Mouse (Mus musculus): Measurements from ENCODE around the gene Slco1a4. TPM values are rescaled to one million over a fixed set of nuclear protein-coding genes. Genes with fewer than 3 reads are reported as not detected.
"Not testable (repeated sequence)": the region's sequence is repeated elsewhere in the genome, so short reads cannot be mapped to it uniquely, and the experiment has no call there.

The Slco1a4 gene
- under 1 TPM in 1 of 2 experiments, not detected in 1; 0.10 TPM for total RNA-seq (2021)
- long read RNA-seq, experiment 1 = 0 reads
- long read RNA-seq, experiment 2, partial matches to known transcripts = 0 of 1 reads
- long read RNA-seq, experiment 2, other reads (novel, unspliced or antisense) = 1 of 1 reads

DNA sequence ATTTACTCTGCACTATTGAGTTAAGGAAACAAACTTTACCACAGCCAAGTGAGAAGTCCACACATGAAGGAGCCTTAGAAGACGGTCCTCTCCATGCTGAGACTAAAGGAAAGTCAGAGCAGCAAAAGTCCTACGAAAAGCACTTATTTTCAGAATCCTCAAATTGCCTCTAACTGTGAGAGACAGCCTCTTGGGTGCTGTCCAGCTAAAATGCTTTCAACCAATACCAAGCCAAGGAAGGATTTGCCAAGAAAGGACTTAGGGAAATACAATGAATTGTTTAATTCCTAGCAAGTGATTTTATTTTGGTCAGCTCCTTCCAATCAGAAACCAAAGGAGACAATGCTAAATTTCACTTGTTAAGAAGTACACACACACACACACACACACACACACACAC is at the start of gene Slco1a4:
Gene Slco1a4, minus strand, starts transcription at position 115 of the 400 bp plus-strand sequence.
- intact Hi-C loops (cut with DNase I) = no loop called here
- H3K27ac ChIP-seq = no peak within 1 kb of the TSS
- no peak within 1 kb of the TSS for H3K4me3 ChIP-seq
- no peak for DNase-seq
- no peak for TF ChIP-seq CTCF (IDR thresholded peaks at IDR 0.05)

DNA sequence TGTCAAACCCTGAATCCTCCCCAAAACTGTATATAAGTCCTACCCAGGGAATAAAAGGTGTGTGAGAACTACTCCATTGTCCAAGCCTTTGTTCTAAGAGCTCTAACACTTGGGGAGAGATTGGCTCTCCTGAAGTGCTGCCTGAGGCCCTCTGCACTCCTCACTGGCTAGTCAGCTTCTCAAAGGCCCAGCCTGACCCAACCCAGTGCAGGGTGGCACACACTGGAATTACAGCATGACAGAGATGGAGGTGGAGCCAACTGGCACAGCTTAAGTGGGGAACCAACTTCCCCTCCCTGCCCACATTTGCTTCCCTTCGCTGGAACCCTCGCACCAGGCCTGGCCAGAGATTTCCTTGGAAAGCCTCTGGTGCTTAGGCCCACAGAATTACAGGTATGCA is 42.2 kb upstream of the Slco1a4 start:
- TF ChIP-seq CTCF (IDR thresholded peaks at IDR 0.05) = no peak
- intact Hi-C loops (cut with DNase I) = no loop called here
- no peak for DNase-seq
- Histone ChIP-seq H3K27ac (no peak overlapping the region), H3K4me3 (no peak overlapping the region)

DNA sequence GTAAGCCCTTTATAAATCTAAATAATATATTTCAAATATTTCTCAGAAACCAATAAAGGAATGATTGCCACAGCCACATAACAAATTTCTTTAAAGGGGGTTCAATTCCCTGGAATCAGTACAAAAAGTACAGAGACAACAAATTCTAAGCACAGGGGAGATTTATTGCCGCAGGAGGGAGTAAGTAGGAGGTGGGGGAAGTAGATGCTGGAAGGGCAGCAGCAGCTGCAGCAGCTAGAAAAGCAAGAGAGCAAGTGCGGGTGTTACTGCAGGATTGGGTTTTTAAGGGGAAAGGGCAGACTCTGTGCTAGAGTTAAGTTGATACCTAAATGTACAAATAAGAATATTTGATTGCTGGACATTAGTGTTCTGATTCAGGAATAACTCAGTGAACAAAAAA is 33.7 kb upstream of the Slco1a4 start:
- Histone ChIP-seq H3K4me3 (no peak overlapping the region), H3K27ac (no peak overlapping the region)
- no peak for TF ChIP-seq CTCF (IDR thresholded peaks at IDR 0.05)
- DNase-seq = no peak
- intact Hi-C loops (cut with DNase I) = no loop called here

DNA sequence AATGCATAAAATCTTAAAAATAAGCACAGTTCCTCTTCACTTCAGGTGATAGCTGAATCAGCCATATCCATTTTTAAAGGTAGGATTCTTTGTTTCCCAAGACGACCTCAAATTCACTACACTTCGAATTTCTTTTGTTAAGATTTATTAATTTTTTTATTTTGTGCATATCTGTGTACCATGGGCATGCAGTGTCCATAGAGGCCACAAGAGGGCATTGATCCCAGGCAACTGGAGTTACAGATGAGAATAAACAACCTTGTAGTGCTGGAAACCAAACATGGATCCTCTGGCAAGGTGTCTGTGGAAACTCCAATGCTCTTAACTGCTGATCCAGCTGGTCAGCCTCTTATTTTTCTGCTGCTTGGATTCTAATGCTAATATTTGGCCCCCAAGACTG is 32.2 kb upstream of the Slco1a4 start:
- DNase-seq = no peak
- peak; percentile 17; the same call in 1 of the 2 replicates for TF ChIP-seq CTCF (IDR thresholded peaks at IDR 0.05)

DNA sequence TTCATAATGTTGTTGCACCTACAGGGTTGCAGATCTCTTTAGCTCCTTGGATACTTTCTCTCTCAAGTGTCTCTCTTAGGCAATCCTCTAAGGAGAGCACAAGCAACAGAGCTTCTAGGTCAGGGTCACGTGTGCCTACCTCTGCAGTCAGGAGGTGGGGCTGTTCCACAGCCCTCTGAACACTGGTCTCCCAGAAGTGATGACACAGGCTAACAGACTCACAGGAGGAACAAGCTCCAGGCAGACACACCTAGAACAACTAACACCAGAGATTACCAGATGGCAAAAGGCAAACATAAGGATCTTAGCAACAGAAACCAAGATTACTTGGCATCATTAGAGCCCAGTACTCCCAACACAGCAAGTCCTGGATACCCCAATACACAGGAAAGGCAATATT is 26.6 kb upstream of the Slco1a4 start:
- DNase-seq = no peak
- no peak for TF ChIP-seq CTCF (IDR thresholded peaks at IDR 0.05)

More for the DNA sequence above, 32.2 kb upstream of the Slco1a4 start:
- intact Hi-C loops (cut with DNase I) = no loop called here
- H3K27ac ChIP-seq = no peak overlapping the region
- no peak overlapping the region for H3K4me3 ChIP-seq

DNA sequence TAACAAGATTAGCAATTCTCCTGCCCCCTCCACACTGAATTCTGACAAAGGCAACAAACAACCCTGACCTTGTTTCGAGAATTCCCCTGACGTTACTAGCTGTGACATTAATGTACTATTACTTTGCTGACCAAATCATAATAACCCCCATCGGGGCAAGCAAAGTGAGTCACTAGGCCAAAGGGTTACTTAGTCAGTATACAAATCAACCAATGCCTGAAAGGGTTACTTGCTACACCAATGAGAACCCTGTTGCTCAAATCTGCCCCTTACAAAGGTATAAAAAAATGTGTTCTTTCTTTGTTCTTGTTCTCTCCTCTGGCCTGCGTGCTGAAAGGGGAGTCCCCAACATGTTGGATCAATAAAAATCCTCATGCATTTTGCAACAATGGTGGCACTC is 19.7 kb upstream of the Slco1a4 start:
- DNase-seq; H3K4me3 ChIP-seq; intact Hi-C loops (cut with DNase I); H3K27ac ChIP-seq: not testable (repeated sequence)

More for the DNA sequence above, 26.6 kb upstream of the Slco1a4 start:
- no peak overlapping the region for H3K4me3 ChIP-seq
- intact Hi-C loops (cut with DNase I) = no loop called here
- no peak overlapping the region for H3K27ac ChIP-seq

DNA sequence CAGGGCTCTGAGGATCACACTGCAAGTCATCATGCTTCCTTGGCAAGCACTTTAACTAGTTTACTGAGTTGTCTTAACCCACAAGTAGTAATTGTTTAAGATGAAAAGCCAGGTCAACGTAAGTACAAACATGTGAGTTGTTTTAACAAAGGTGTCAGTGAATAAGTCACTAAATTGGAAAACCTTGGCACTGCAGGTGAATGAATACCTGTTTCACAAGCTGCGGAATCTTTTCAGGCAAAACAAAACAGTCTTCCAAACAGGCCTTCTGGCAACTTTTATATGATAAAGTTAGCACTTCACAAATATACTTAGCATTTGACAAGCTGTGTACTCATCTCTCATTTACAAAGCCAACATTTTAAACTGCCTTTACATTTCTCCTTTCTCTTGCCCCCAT is 15.7 kb upstream of the Slco1a4 start:
- no peak for DNase-seq
- Histone ChIP-seq H3K4me3 (no peak overlapping the region), H3K27ac (no peak overlapping the region)
- intact Hi-C loops (cut with DNase I) = no loop called here
- no peak for TF ChIP-seq CTCF (IDR thresholded peaks at IDR 0.05)

DNA sequence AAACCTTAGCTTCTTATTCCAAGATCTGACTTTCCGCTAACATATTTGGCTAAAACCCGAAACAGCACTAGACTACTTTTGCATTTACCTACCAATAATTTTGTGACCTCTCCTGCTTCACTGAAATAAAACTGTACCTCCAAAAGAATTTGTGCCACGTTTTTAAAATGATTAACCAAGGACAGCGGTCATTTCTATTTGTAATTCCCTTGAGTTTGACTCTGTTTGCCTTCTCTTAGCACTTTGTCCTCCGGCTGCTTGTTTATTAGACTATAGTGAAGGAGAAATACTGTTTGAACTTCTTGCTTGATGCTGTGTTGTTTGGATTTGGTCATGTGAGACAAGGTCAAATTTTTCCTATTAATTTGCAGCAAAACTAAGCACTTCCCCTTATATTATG is 12.7 kb upstream of the Slco1a4 start:
- Histone ChIP-seq H3K4me3 (no peak overlapping the region), H3K27ac (no peak overlapping the region)
- no peak for DNase-seq
- intact Hi-C loops (cut with DNase I) = no loop called here
- no peak for TF ChIP-seq CTCF (IDR thresholded peaks at IDR 0.05)

DNA sequence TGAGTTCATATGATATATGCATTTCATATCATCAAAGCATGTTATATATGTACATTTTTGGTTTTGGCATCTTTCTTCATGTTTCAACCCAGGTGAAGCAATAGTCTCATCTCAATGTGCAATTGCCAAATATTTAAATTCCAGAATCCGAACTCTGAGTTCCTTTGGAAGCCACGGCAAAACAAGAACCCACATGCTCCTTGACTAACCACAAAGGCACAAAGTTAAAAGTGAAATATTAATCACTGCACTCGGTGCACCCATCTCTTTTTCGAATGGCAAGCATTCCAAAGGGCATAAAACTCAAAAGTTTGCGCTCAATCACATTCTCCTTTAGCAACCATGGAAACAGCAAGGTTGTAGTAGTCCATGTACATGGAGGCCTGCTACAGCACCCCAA is 10.0 kb upstream of the Slco1a4 start:
- no peak for TF ChIP-seq CTCF (IDR thresholded peaks at IDR 0.05)
- intact Hi-C loops (cut with DNase I) = no loop called here
- no peak overlapping the region for H3K27ac ChIP-seq
- H3K4me3 ChIP-seq = no peak overlapping the region
- no peak for DNase-seq

DNA sequence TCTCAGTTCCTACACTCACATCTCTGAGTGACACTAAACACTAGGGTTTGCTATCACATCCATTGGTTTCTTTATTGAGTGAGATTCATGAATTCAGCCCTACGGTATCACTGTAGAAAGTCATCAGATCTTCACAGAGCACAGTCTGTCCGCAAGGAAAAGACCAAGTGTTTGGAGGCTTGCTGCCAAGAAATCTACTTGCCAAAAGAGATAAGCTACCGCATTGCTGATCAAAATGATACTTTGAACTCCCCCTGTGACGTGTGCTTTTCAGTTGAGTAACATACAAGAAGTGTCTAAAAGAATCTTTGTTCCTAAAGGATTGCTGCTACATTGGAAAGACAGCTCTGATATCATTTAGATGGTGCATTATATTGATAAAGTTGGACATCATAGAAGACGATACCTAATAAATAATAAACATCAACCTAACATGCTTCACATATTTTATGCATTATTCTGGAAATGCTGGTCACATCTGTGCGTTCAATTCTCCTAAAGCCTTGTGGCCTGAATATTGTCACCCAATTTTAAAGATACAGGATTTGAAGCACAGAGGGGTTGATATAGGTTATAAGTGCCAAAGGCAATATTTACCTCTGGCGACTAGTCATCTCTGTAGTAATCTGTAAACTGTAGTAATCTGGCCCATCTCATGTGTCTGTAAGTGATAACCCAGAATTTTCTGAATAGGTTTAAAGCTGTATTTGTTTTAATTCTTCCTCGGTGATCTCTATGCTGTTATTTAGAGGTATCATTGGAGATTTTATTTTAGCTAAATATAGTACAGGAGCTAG is 1.9 kb upstream of the Slco1a4 start:
- intact Hi-C loops (cut with DNase I) = no loop called here
- no peak for TF ChIP-seq CTCF (IDR thresholded peaks at IDR 0.05)
- H3K27ac ChIP-seq = no peak overlapping the region
- no peak overlapping the region for H3K4me3 ChIP-seq
- no peak for DNase-seq

DNA sequence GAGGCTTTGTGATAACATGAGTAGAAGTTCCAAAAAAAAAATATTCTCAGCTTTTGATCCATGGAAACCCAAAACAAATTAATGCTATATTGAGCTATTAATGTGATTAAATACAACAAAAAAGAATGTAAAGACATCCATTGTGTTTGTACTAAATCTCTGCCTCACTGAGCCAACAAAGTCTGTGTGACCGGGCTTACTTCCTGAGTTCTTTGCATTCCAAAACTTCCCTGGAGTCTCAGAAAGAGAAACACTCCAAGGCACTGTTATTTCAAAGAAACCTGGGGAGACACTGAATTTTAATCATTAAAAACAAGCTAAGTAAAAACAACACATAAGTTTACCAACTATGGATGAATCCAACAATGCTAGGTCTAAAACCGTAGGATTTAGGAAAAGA is 2.4 kb downstream of the Slco1a4 start:
- no peak for DNase-seq
- intact Hi-C loops (cut with DNase I) = no loop called here
- H3K4me3 ChIP-seq = no peak overlapping the region
- no peak for TF ChIP-seq CTCF (IDR thresholded peaks at IDR 0.05)
- H3K27ac ChIP-seq = no peak overlapping the region

DNA sequence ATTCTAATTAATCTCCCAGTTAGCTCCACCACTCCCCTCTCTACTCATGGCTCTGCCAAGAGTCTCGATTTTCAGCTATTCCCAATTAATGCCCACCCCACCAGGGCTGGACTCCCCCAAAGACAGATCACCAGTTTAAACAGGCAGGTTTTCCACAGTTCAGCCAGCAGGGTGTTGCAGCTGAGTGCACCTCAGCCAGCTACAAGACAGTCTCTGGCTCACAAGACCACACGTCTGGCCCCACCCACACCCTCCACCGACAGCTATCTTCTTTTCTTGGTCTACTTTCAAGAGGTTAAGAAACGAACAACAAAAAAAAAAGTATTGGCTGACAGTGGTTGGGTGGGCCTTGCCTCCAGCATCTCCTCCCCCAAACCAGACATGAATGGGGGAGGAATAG is 6.9 kb downstream of the Slco1a4 start:
- no peak overlapping the region for H3K4me3 ChIP-seq
- no peak overlapping the region for H3K27ac ChIP-seq
- intact Hi-C loops (cut with DNase I) = no loop called here
- DNase-seq = no peak
- TF ChIP-seq CTCF (IDR thresholded peaks at IDR 0.05) = no peak

DNA sequence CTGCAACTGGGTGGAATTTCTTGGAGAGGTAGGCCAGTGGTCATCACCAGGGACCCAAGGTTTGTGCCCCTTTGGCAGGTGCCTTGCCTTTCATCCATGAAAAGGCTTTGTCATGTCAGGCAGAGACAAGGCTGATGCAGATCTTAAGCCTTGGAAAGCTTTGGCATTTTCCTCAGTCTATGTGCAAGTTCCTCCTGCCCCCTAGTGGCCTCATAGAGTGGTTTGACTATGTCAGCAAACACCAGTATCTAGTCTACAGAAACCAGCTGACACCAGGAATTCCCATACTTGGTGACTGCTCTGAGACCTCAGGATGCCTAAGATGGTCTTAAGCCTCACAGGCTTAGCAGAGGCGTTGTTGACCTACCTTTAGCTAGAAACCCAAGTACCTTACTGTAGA is 58.2 kb downstream of the Slco1a4 start:
- intact Hi-C loops (cut with DNase I) = no loop called here
- H3K4me3 ChIP-seq = no peak overlapping the region
- peak; percentile 38 for TF ChIP-seq CTCF (IDR thresholded peaks at IDR 0.05)
- peak; percentile 16 for DNase-seq
- no peak overlapping the region for H3K27ac ChIP-seq

DNA sequence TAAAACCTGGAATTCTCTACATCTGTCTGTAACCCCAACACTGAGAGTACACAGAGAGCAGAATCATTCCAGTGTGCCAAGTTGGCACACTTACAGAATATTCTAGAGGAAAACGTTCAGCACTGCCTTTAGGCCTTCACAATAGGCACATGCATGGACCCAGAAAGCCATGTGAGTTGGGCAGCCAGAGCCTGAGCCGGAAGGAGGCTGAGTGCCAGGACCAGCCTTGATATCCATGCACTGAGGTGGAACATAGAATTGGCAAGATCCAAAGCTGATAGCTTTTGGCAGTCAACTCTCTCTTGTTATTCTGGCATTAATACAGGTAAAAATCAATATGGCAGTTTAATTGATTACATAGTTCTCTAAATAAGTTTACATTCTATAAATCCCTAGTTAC is 81.5 kb downstream of the Slco1a4 start:
- Histone ChIP-seq H3K4me3 (no peak overlapping the region), H3K27ac (no peak overlapping the region)
- DNase-seq = no peak
- intact Hi-C loops (cut with DNase I) = no loop called here
- no peak for TF ChIP-seq CTCF (IDR thresholded peaks at IDR 0.05)
